Mouse (Mus musculus): ENCODE data around the gene Prg2. TPM values are rescaled to one million over a fixed set of nuclear protein-coding genes. Genes with fewer than 3 reads are reported as not detected.

Prg2 gene
- polyA plus RNA-seq, 2 experiments, result 21.8 to 62.4 TPM

DNA sequence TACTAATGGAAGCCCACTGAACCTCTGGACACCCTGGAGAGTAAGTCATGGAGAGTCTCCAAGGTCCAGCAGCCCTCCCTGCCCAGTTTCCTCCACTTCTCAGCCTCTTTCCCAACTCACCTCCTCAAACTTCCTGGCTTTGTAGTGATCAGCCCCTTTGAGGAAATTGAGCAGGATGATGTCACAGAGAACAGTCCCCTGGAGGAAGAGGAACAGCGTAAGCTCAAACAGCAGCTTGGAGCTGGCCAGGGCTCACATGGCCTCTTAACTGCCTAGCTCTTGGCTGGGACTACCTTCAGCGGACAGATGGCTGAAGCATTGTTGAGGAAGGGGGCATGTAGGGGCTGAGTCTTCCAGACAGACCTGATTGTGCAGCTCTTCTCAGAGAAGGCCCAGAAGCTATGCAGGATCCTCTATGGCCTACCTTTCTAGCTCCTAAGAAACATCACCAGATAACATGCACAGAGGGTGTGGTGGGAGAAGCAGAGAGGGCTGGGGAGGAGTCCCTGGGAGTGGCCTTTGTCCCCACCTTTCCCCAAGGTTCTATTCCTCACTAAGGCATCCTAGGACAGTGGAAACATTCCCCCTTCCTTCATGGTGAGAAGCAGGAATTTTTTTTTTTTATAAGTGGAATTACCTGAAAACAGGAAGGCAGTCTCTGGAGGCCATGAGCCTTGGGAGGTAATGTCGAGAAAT, 19.4 kb downstream of the Prg2 start:
- Histone ChIP-seq H3K9me3 (ENCODE audit: control insufficient read depth, low read length) (no peaks in the 10 kb centered on the region), H3K27me3 (ENCODE audit: control insufficient read depth, insufficient read depth, low read length) (no peaks in the 10 kb centered on the region), H3K4me2 (ENCODE audit: low read depth) (peak overlapping the region; percentile 23), H3K27ac (no peak overlapping the region), H3K9ac (replicated peaks) (no peak overlapping the region), H3K36me3 (replicated peaks; ENCODE audit: control insufficient read depth, insufficient read depth, low read depth) (no peaks in the 10 kb centered on the region), H3K4me1 (replicated peaks; ENCODE audit: control insufficient read depth in 2 of 2, insufficient read depth in 2 of 2, low read length in 1 of 2) (peaks cover 26 to 33% of the 10 kb centered on the region in 2 experiments), H3K4me3 (ENCODE audit: insufficient read depth in 1 of 2, low read depth in 2 of 2, low read length in 2 of 2) (no peak overlapping the region)
- WGBS (ENCODE audit: insufficient replicate concordance), result 63% methylated on average over 3 of the region's 3 CpGs
- DNase-seq (ENCODE audit: low read depth in 3 of 3, low spot score in 3 of 3), result no peak
- TF ChIP-seq EP300 (IDR thresholded peaks at IDR 0.05; ENCODE audit: low read depth), result no peak
- TF ChIP-seq CTCF (IDR thresholded peaks at IDR 0.05; ENCODE audit: low read depth), result no peak
- peak; percentile 69; the same call in 1 of the 2 replicates for ATAC-seq (ENCODE audit: insufficient read depth)

DNA sequence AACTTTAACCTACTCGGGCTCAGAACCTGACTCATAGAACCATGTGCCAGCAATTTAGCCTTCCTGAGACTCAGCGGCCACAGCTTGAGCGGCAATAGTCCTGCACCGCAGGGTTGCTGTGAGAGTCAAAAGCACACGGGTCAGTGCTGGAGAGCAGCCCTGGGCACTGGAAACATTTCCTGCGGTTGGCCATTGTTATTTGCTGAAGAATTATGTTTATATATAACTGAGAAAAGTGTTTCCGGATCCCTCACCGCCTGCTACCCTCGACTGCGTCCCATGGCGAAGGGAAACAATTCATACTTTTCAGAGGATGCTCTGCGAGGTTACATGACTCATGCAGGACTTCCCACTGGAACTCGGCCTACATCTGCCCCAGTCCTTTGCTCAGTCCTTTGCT, 21.2 kb downstream of the Prg2 start:
- Histone ChIP-seq H3K36me3 (replicated peaks; ENCODE audit: control insufficient read depth, insufficient read depth, low read depth) (no peaks in the 10 kb centered on the region), H3K4me1 (replicated peaks; ENCODE audit: control insufficient read depth in 2 of 2, insufficient read depth in 2 of 2, low read length in 1 of 2) (peaks cover 22 to 26% of the 10 kb centered on the region in 2 experiments), H3K27me3 (ENCODE audit: control insufficient read depth, insufficient read depth, low read length) (no peaks in the 10 kb centered on the region), H3K4me3 (ENCODE audit: insufficient read depth in 1 of 2, low read depth in 2 of 2, low read length in 2 of 2) (no peak overlapping the region), H3K27ac (no peak overlapping the region), H3K9me3 (ENCODE audit: control insufficient read depth, low read length) (no peaks in the 10 kb centered on the region), H3K9ac (replicated peaks) (no peak overlapping the region), H3K4me2 (ENCODE audit: low read depth) (no peak overlapping the region)
- ATAC-seq (ENCODE audit: insufficient read depth) (no peak), DNase-seq (ENCODE audit: low read depth in 3 of 3, low spot score in 3 of 3) (no peak)
- TF ChIP-seq CTCF (IDR thresholded peaks at IDR 0.05; ENCODE audit: low read depth) (no peak), EP300 (IDR thresholded peaks at IDR 0.05; ENCODE audit: low read depth) (no peak)
- 63% methylated on average over 13 of the region's 13 CpGs for WGBS (ENCODE audit: insufficient replicate concordance)

DNA sequence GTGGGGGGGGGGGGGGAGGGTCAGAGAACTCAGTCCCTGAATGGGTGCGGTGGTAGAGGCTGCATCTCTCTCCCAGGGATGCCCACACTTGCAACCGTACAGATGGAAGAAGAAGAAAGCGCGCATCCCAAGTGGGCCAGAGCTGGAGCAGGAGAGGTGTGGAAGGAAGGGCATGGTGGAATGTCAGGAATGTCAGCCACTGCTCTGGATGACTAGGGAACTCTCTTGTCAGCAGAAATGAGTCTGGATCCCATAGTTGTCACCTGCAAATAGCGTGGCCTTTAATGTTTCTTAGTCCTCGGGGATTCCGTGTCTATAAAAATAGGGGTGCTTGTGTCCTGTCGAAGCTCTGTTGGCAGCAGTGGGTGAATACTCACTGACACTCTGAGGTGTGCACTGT, 22.3 kb downstream of the Prg2 start:
- Histone ChIP-seq H3K27me3 (ENCODE audit: control insufficient read depth, insufficient read depth, low read length) (no peaks in the 10 kb centered on the region), H3K4me1 (replicated peaks; ENCODE audit: control insufficient read depth in 2 of 2, insufficient read depth in 2 of 2, low read length in 1 of 2) (peaks cover 19 to 21% of the 10 kb centered on the region in 2 experiments), H3K4me2 (ENCODE audit: low read depth) (no peak overlapping the region), H3K36me3 (replicated peaks; ENCODE audit: control insufficient read depth, insufficient read depth, low read depth) (no peaks in the 10 kb centered on the region), H3K9ac (replicated peaks) (no peak overlapping the region), H3K27ac (no peak overlapping the region), H3K4me3 (ENCODE audit: insufficient read depth in 1 of 2, low read depth in 2 of 2, low read length in 2 of 2) (no peak overlapping the region), H3K9me3 (ENCODE audit: control insufficient read depth, low read length) (no peaks in the 10 kb centered on the region)
- ATAC-seq (ENCODE audit: insufficient read depth) (no peak), DNase-seq (ENCODE audit: low read depth in 3 of 3, low spot score in 3 of 3) (no peak)
- TF ChIP-seq CTCF (IDR thresholded peaks at IDR 0.05; ENCODE audit: low read depth), result no peak
- TF ChIP-seq EP300 (IDR thresholded peaks at IDR 0.05; ENCODE audit: low read depth), result no peak
- WGBS (ENCODE audit: insufficient replicate concordance), result 85% methylated on average over 8 of the region's 8 CpGs

DNA sequence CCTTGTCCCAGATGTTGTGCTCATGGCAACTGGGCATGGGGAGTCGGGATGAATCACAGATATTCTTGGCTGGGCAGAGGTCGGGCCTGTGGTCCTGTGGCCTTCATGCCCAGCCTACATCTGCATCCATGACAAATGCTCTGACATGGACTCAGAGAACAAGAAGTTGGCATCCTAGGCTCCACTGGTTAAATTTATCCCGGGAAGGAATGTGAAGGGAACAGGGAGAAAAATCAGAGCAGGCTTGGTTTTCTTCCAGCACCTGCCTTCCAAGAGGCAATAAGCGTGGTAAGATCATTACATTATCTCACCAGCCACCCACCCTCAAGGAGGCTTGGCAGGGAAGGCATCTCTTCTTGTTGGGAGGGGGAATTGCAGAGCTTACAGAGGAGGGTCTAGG, 24.1 kb downstream of the Prg2 start:
- Histone ChIP-seq H3K36me3 (replicated peaks; ENCODE audit: control insufficient read depth, insufficient read depth, low read depth) (no peaks in the 10 kb centered on the region), H3K27me3 (ENCODE audit: control insufficient read depth, insufficient read depth, low read length) (no peaks in the 10 kb centered on the region), H3K27ac (no peak overlapping the region), H3K4me1 (replicated peaks; ENCODE audit: control insufficient read depth in 2 of 2, insufficient read depth in 2 of 2, low read length in 1 of 2) (peaks cover 17 to 19% of the 10 kb centered on the region in 2 experiments), H3K9me3 (ENCODE audit: control insufficient read depth, low read length) (no peaks in the 10 kb centered on the region), H3K9ac (replicated peaks) (no peak overlapping the region), H3K4me3 (ENCODE audit: insufficient read depth in 1 of 2, low read depth in 2 of 2, low read length in 2 of 2) (no peak overlapping the region), H3K4me2 (ENCODE audit: low read depth) (no peak overlapping the region)
- no peak for TF ChIP-seq EP300 (IDR thresholded peaks at IDR 0.05; ENCODE audit: low read depth)
- TF ChIP-seq CTCF (IDR thresholded peaks at IDR 0.05; ENCODE audit: low read depth), result no peak
- WGBS (ENCODE audit: insufficient replicate concordance), result 58% methylated on average over 4 of the region's 4 CpGs
- ATAC-seq (ENCODE audit: insufficient read depth), result no peak
- DNase-seq (ENCODE audit: low read depth in 3 of 3, low spot score in 3 of 3), result no peak

DNA sequence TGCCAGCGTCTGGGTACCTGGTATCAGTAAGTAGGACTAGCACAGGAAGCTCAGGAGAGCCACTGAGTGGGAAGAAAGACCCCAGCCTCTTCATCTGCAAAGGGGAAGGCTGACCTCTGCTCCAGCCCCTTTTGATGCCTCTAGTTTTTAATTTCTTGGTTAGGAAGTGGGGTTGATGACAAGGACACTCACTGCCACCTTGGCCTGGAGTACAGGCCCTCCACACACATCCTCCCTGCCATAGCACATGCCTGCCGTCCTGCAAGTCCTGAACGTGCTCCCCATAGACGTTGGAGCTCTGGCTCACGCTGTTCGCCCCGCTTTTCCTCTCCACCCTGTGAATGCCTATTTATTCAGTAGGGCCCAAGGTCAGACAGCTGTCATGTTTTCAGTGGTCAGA, 26.3 kb downstream of the Prg2 start:
- H3K27ac ChIP-seq, result no peak overlapping the region
- WGBS (ENCODE audit: insufficient replicate concordance), result 77% methylated on average over 7 of the region's 7 CpGs

More for the DNA sequence above, 26.3 kb downstream of the Prg2 start:
- no peak overlapping the region for H3K4me3 ChIP-seq (ENCODE audit: insufficient read depth in 1 of 2, low read depth in 2 of 2, low read length in 2 of 2)
- H3K9ac ChIP-seq (replicated peaks), result no peak overlapping the region
- H3K27me3 ChIP-seq (ENCODE audit: control insufficient read depth, insufficient read depth, low read length), result no peaks in the 10 kb centered on the region
- H3K4me2 ChIP-seq (ENCODE audit: low read depth), result no peak overlapping the region
- DNase-seq (ENCODE audit: low read depth in 3 of 3, low spot score in 3 of 3) (no peak), ATAC-seq (ENCODE audit: insufficient read depth) (no peak)
- H3K4me1 ChIP-seq (replicated peaks; ENCODE audit: control insufficient read depth in 2 of 2, insufficient read depth in 2 of 2, low read length in 1 of 2), result peaks cover 22 to 24% of the 10 kb centered on the region in 2 experiments
- H3K9me3 ChIP-seq (ENCODE audit: control insufficient read depth, low read length), result no peaks in the 10 kb centered on the region
- TF ChIP-seq EP300 (IDR thresholded peaks at IDR 0.05; ENCODE audit: low read depth) (no peak), CTCF (IDR thresholded peaks at IDR 0.05; ENCODE audit: low read depth) (no peak)
- no peaks in the 10 kb centered on the region for H3K36me3 ChIP-seq (replicated peaks; ENCODE audit: control insufficient read depth, insufficient read depth, low read depth)

Measured in liver, embryonic 14.5 days (tissue).